Mouse (Mus musculus): ENCODE results near the gene Tle6.

- peak; percentile 24 for TF ChIP-seq POLR2A (IDR thresholded peaks at IDR 0.05; ENCODE audit: insufficient read depth, low read length)
- TF ChIP-seq EP300 (IDR thresholded peaks at IDR 0.05; ENCODE audit: insufficient read depth, low read depth, low read length): no peak
Measured at GRCm38 (mm10) chr10:81643449-81644055, 42.7 kb upstream of the Tle6 start.

Data from ES-Bruce4 (cell line).